Mouse (Mus musculus): ENCODE measurements at regions not wholly inside any gene's neighbourhood (a gene's known extent, or its start where the extent isn't known, plus 50 kb on each side); places are given as distances from the start of the nearest gene placed in this dataset.

DNA sequence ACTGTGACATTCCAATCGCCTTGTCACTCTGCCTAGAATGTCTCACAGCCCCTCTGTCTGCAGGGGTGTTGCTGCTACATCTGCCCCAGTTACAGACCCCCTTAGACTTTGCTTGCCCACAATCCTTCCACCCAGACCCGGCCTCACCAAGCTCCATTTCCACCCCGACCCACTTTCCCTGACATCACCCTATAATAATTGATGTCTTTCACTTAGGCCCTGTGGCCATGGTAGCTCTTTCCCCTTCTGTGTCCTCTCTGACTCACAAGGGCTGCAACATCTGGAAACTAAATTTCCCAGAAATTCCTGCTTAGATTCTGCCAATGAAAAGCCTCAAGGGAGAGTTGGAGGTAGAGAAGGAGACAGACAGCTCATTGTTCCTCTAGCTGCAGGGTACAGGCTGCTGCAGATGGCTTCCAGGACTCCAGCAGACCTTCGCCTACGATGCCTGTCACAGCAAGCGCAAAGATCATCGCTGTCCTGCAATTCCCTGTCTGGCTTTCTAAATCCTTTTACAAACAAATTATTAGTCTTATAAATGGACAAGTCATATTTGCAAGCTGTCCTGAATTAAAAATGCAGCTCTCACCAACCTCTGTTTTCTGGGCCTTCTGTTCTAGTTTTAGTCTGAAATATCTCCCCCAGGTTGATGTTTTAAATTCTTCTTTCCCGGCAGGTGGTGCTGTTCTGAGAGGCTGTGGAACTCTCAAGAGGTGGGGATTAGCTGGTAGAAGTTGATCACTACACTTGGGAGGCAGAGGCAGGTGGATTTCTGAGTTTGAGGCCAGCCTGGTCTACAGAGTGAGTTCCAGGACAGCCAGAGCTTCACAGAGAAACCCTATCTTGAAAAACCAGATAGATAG is 104.9 kb upstream of the Oxgr1 start:
- DNase-seq (ENCODE audit: low spot score in 2 of 2), result no peak

GRCm38 (mm10) chr14:120148803-120149202 is 106.6 kb upstream of the Oxgr1 start:
- DNase-seq (ENCODE audit: low spot score in 2 of 2), result no peak

GRCm38 (mm10) chr14:120149341-120149741 is 107.1 kb upstream of the Oxgr1 start:
- DNase-seq (ENCODE audit: low spot score in 2 of 2), result peak; percentile 78 to 89

- DNase-seq (ENCODE audit: low spot score in 2 of 2), result no peak
Observed at GRCm38 (mm10) chr14:120150589-120150988, 108.4 kb upstream of the Oxgr1 start.

GRCm38 (mm10) chr14:120154413-120154812 is 112.2 kb upstream of the Oxgr1 start:
- no peak for DNase-seq (ENCODE audit: low spot score in 2 of 2)

DNA sequence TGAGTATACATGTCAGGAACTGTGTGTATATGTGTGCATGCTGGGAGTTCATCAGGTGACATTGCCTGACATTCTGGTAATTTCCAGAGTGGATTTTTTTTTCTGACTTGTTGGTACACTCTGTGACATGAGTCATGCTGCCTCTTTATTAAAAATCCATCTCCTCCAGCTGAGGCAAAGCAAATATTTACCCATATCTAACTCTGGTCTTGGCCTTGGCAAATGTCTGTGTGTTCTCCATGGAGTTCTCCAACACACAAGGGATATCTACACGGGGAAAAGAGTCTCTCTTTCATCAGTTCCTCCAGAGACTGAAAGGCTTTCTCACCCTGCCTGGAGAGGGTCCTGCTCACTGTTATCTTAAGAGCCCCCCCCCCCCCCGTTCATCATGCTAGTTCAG is 111.3 kb upstream of the Mbnl2 start:
- DNase-seq (ENCODE audit: low spot score in 2 of 2), result no peak

GRCm38 (mm10) chr14:120165496-120166045 is 109.9 kb upstream of the Mbnl2 start:
- no peak for DNase-seq (ENCODE audit: low spot score in 2 of 2)

GRCm38 (mm10) chr14:120170733-120171132 is 104.7 kb upstream of the Mbnl2 start:
- peak in 1 of 2 experiments; percentile 49 for DNase-seq (ENCODE audit: low spot score in 2 of 2)

GRCm38 (mm10) chr14:120172058-120172457 is 103.4 kb upstream of the Mbnl2 start:
- no peak for DNase-seq (ENCODE audit: low spot score in 2 of 2)

DNA sequence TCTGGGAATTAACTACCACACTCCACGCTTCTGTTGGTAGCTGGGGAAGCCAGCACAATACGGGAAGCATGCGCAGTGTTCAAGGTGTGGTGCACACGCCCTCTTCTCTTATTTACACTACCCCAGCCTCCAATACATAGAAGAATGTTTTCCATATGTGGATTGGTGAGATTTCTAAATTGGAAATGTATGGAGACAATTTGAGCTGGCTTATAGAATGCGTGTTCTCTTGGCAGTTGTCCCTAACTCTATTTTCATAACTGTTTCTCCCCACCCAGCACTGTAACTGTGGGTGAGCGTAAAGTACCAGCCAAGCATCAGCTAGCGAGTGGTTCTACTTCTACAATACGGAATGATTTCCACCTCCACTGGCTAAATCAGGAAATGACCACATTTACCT is 102.6 kb upstream of the Mbnl2 start:
- peak in 1 of 2 experiments; percentile 54 for DNase-seq (ENCODE audit: low spot score in 2 of 2)

- DNase-seq (ENCODE audit: low spot score in 2 of 2), result no peak
Observed at GRCm38 (mm10) chr14:120174615-120175014, 100.9 kb upstream of the Mbnl2 start.

DNA sequence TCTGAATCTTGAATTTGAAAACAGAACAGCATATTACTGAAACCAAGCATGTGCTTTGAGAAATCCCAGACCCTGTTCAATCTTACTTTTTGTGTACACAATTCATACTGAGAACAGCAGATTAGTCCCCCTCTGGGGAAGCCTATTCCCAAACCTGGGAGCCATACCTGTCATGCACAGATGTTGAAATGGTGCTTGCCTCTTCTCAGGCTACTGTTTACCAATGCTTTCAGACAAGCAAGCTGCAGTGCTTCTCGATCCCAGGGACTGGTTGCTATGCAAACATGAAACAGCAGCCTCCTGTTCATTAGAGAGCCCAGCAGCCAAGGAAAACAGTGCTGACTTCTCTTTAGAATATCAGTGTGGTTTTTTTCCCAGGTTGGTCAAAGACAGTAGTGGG is 80.3 kb upstream of the Mbnl2 start:
- DNase-seq (ENCODE audit: low spot score in 2 of 2), result no peak

DNA sequence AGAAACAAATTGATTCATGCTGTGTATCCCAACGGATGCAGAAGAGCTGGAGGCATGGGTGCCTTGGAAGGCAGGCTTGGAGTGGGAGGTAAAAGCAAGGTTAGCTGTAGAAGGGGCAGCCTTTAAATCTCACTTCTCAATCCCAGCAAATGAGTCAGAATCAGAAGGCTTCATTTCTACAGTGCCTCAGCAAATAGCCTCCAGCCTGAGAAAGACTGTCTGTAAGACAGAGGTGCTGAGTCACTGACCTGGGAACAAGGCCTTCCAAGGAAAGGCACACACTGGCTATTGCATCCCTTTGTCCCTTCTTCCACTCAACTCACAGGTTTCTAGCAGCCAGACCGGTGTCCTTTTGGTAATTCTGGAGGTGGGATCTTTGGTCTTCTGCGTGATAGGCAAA is 63.7 kb upstream of the Mbnl2 start:
- no peak for DNase-seq (ENCODE audit: low spot score in 2 of 2)

DNA sequence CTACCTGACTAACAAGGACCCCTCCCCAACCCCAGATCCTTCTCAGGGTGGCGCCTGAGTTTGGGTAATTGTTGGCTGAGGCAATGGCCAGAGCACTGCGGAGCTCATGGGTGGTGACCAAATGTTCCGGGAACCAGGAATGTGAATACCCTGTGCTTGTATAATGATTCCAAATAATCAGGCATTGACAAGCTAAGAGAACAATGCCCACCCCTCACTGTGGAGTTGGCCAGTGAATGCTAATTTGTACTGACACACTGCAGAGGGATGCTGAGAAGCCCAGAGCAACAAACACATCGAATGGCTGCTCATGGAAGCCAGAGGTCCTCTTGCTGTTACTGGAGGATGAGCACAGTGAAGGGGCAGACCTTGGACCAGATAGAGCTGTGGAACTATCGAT is 62.8 kb upstream of the Mbnl2 start:
- DNase-seq (ENCODE audit: low spot score in 2 of 2), result no peak

DNA sequence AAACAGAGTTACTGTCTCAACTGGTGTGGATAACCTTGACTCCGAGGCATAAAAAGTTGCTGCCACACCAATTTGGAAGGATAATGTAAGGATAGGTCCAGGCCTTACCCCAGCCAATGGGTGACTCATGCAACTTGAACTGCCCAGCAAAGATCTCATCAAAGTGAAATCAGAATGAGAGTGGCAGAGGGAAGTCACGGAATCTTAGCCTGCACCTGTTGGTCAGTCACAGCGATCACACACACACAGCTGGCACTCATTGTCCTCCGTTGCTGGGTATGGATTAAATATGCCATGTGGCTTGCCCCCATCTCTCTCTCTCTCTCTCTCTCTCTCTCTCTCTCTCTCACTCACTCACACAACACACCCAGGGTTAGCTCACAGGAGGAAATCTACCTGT is 56.2 kb upstream of the Mbnl2 start:
- no peak for DNase-seq (ENCODE audit: low spot score in 2 of 2)

DNA sequence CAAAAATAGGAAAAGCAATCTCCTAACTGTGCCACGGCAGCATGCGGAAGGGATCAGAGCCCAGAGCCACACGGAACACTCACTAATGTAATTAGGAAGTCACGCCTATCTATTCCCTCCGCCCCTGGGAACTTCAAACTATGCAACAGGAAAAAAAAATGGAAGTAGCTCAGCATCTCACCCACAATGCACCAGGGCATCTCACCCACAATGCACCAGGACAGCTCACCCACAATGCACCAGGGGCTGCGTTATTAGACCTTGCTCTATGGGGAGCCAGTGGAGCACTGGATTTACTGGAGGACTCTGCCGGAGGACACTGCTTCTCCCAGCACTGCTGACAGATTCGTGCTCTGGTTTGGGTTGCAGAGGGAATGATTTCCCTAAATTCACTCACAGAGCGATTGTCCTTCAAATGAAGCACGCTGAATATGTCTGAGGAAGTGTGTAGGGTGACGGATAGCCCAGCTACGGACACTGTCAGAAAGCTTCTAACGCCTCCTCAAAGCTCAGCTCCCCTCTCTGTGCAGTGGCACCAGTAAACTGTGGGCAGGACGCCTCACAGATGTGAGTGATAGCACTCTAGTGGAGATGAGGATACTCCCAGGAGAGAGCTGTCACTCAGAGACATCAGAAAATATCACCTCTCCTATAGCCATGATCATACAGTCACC is 51.8 kb upstream of the Mbnl2 start:
- no peak for DNase-seq (ENCODE audit: low spot score in 2 of 2)

DNA sequence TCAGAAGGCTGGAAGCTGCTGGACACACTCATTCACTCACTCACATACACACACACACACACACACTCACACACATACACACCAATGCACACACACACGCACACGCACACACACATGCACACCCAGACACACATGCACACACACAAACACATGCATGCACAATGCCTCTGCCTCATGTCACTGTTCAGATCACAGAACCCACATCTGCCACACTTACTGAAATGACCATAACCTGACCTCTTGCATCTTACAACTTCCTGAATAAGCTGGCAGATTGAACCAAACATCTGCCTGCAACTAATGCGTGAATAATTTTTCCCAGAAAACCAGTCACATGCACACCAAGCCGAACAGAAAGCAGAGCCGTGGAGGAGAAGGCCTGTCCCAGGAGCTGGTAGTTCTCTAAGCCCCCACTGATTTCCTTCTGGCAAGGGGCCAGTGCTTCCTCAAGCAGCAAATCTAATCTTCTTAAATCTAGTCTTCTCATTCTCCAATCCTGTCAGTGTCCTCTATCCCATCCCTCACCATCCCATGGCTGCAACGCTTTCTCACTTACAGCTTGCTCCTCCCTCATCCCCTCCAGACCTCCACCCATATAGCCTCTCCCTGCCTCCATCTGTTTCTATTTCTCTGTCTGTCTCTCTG is 51.1 kb upstream of the Mbnl2 start:
- DNase-seq (ENCODE audit: low spot score in 2 of 2), result no peak

GRCm38 (mm10) chr14:120225657-120226056 is 49.8 kb upstream of the Mbnl2 start:
- no peak for DNase-seq (ENCODE audit: low spot score in 2 of 2)
